Mouse (Mus musculus) kidney, adult 10 weeks (tissue): ENCODE results near the gene 1700109H08Rik. TPM values are rescaled to one million over a fixed set of nuclear protein-coding genes. Genes with fewer than 3 reads are reported as not detected.

ENCODE experiments used
- polyA plus RNA-seq: library from polyadenylated mRNA; stranded (reverse); fragments of 350-450 nt; fragmentation: Illumina TruSeq; extraction: RNeasy Lipid Tissue Mini Kit (QIAGEN cat#74804); gene quantifications from one replicate; pipeline ENCODE4 v1.2.3, GENCODE M21; 2014; ENCODE audit warnings: low read depth, low replicate concordance

1700109H08Rik gene
- 2.3 TPM for polyA plus RNA-seq

DNA sequence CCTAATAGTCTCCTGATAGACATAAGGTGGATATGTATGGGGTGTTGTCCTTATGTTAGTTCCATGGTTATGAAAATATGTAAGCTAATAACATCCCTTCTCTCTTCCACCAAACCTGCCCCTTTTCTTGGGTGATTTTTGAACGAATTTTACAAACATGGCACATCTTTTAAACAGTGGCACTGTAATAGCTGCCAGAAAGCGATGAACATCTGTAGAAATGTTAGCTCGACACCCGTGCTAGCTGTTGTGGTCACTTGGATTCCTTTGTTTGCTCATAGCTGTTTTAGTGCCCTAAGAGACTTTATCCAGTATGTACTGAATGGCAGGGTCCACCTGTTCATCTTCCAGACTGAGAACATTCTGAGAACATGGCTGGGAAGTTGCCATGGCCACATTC lies at the start of gene 1700109H08Rik:
Gene 1700109H08Rik (plus strand): TSS at position 301 of the 400 bp plus-strand sequence.

DNA sequence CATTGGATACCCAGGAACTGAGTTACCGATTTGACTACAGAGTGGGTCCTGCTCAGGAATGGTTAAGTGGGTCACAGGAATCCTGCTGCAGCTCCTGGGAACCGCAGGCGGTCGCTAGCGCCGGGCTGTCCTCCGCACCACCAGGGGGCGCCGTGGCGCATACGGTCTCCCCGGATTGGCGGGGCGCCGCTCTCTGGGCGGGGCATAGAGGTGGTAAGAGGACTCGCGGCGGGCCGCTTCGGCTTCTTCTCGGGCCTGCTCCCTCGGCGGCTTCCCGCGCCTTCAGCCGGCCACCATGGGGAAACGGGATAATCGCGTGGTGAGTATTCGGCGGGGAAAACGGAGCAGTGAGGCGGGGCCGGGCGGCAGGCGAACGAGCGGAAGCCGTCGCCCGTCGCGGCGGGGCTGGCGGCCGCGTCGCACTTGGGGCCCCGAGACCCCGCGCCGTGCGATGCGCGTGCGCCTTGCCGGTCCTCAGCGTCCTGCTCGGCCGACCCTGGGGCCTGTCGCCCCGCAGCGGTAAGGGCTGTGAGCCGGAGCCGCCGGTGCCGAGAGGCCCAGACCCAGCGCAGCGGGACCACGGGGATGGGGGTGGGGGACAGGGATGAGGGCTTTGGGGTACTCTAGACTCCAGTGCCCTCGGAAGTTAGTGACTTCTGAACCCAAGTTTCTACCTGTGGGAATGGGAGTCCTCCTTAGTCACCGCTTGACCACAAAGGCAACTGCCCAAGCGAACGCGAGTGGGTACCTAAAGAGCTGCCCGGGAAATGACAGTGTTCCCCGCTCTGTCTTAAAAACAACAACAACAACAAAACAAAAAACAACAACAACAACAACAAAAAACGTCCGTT lies 27.5 kb upstream of the 1700109H08Rik start, which contains the start of gene Fam133b:
Gene Fam133b (plus strand): TSS at position 205 of the 851 bp plus-strand sequence.

DNA sequence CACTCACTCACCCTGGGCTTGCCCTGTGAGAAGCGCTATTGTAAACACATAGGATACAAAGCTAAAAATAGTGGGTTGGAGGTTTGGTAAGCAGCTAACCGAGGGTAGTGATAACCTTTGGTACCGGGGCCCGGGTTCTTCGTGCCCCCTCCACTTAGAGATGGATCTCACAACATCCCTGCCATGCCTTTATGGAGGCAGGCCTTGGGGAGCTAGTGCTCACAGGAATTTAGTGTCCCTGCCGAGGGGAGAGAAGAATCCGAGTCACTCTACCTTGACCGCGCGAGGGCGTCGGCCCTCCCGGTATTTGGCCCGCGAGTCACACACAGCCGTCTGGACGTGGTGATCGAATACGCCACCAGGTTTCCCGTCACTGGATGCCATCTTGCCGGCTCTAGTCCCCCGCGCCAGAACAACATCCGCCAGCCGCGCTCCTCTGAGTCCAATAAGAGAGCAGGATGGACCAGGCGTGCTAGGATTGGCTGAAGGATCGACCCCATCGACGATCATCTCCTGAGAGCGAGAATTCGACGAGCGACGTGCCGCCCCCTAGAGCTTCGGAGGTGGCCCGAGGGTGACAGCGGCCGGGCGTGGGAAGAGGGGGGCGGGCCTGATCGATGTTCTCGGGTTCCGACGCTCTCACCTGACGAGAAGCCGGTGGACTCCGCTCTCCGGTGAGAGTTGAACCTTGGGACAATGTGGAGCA lies 24.5 kb downstream of the 1700109H08Rik start, which contains the start of gene Pex1:
Gene Pex1 (plus strand): TSS at position 374 of the 706 bp plus-strand sequence.

DNA sequence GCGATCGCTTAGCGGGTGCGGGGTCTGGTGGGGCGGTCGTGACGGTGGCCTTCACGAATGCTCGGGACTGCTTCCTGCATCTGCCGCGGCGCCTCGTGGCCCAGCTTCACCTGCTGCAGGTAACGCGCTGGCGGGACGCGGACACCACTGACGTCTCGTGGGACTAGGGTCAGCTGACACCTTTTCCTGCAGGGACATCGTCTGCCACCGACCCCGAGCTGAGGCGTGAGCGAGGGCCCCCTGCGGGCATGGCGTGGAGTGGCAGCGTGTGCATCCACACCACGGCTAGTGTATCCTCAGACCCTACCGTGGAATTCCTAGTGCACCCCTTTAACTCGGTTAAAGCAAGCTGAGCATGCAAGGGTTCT lies 25.0 kb downstream of the 1700109H08Rik start, which contains the start of gene Rbm48:
Gene Rbm48 (minus strand): TSS at position 187 of the 368 bp plus-strand sequence.

Other genes starting within 250 kb of the 1700109H08Rik start
- gene Cdk6, start 230.1 kb upstream of the 1700109H08Rik start, polyA plus RNA-seq, result 6.2 TPM
- 55.2 TPM for gene Fam133b, start 27.7 kb upstream of the 1700109H08Rik start, polyA plus RNA-seq
- gene Pex1, start 24.5 kb downstream of the 1700109H08Rik start, polyA plus RNA-seq, result 29.6 TPM
- 14.4 TPM for gene Rbm48, start 25.0 kb downstream of the 1700109H08Rik start, polyA plus RNA-seq
- gene Tmbim7, start 79.6 kb downstream of the 1700109H08Rik start, polyA plus RNA-seq, result not detected
- gene Gatad1, start 85.6 kb downstream of the 1700109H08Rik start, polyA plus RNA-seq, result 255 TPM
- 127 TPM for gene Ankib1, start 231.4 kb downstream of the 1700109H08Rik start, polyA plus RNA-seq
- 80.3 TPM for gene Krit1, start 231.6 kb downstream of the 1700109H08Rik start, polyA plus RNA-seq